Mouse (Mus musculus) ES-E14 (cell line): ENCODE results near the gene Carns1.

ENCODE experiments used
- CHD2 ChIP-seq: IDR thresholded peaks from 2 replicates; pipeline ENCODE4 v1.6.1; 2014; ENCODE audit warnings: mild to moderate bottlenecking, low read depth, low read length, inconsistent platforms
- HCFC1 ChIP-seq: IDR thresholded peaks from 2 replicates; pipeline ENCODE4 v1.6.1; 2012; ENCODE audit warnings: low read length, inconsistent platforms, borderline replicate concordance; ENCODE audit not compliant: insufficient read depth
- MAFK ChIP-seq: IDR thresholded peaks from 2 replicates; pipeline ENCODE4 v1.6.1; 2014; ENCODE audit warnings: mild to moderate bottlenecking, low read depth, low read length, inconsistent platforms; ENCODE audit not compliant: insufficient read depth
- ZNF384 ChIP-seq: IDR thresholded peaks from 2 replicates; pipeline ENCODE4 v1.6.1; 2012; ENCODE audit warnings: low read depth, low read length, inconsistent platforms

DNA sequence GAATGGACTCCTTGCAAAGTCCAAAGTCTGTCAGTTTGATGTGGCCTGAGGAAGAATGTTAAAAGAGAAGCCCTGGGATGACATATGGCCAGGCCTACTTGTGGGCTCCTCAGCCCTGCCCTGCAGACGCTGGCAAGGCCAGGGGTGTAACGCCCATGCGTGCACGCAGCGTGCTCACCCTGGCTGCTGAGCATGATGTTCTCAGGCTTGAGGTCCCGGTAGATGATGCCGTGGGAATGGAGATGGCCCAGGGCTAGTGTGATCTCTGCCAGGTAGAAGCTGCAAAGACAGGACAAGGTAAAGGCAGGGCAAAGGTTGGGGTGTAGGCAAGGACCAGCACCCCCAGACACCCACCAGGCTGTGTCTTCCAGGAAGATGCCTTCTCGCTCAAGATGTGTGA is 16.2 kb downstream of the Carns1 start:
- TF ChIP-seq MAFK = no peak
- TF ChIP-seq HCFC1 = no peak
- no peak for TF ChIP-seq ZNF384
- TF ChIP-seq CHD2 = no peak
